Comparison of ENCODE assay signal across 8 mouse cellular contexts in the genomic region with DNA sequence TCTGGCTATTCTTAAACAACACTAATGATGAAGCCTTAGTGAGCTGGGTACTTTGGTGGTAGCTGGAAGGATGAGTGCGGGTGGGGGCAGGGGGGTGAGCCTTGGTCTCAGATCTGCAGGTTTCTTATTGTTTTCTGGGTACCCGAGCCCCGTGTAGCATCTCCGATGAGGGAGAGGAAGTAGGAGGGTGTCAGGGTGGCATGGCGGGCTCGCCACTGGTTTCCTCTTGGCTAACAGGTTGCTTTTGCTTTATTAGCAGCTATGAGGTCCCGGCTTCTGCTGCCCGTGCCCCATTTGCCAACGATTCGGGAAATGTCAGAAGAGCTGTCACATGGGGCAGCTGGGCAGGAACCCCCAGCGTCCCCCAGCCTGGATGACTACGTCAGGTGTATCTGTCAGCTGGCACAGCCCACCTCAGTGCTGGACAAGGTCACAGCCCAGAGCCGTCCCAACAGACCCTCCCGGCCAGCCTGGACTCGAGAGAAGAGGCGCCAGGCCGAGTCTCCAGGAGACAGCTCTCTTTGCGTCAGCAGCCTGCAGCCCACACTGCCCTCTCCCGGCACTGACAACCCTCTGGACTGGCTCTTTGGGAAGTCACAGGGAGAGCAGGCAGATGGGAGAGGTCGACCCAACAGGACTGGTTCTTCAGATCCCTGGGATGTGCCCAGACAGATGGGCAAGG. TPM values are rescaled to one million over a fixed set of nuclear protein-coding genes. Genes with fewer than 3 reads are reported as not detected.
DNase-seq lines count a peak whose midpoint lies in the region; ATAC-seq and TF ChIP-seq lines count a peak whose summit lies in the region.

No protein-coding gene starts in this region.

- peak; percentile 30 for TF ChIP-seq CTCF in left cerebral cortex, adult 2 months (IDR thresholded peaks at IDR 0.05)

- 0 out of 2 replicates have a peak overlapping the region, but pooled peaks have one; percentile 28 for H3K27ac ChIP-seq in left cerebral cortex, adult 2 months

- no peak for DNase-seq in left cerebral cortex, adult 2 months (ENCODE audit: extremely low spot score in 1 of 2, low spot score in 2 of 2)
- no peak for DNase-seq in left cerebral cortex, postnatal 36 days (ENCODE audit: low spot score in 2 of 2)
- peak; percentile 97 for DNase-seq in heart, adult 11 months
- DNase-seq in kidney, adult 9 months, result peak; percentile 70
- DNase-seq in lung, postnatal 10 days, result peak; percentile 82
- no peak for DNase-seq in layer of hippocampus, adult 8-10 months (ENCODE audit: low spot score in 2 of 2)

- H3K4me3 ChIP-seq in left cerebral cortex, adult 2 months, result peak overlapping the region; percentile 27; the same call in 1 of the 2 replicates

- no peak for ATAC-seq in activated CD4-positive, CD25-positive, alpha-beta regulatory T cell, adult 4 months
- no peak for ATAC-seq in monocyte, adult 5-6 weeks (replicated peaks; ENCODE audit: insufficient number of reproducible peaks, low FRiP score, low TSS enrichment, poor library complexity, severe bottlenecking)

- intact Hi-C loops in left cerebral cortex, adult 2 months (cut with DNase I), result loop anchor here (5.0 to 10.0 kb wide), 3 partner anchors 106 to 513 kb away; a partner anchor contains a TSS
- intact Hi-C loops in left cerebral cortex, postnatal 36 days (cut with DNase I), result loop anchor here (5.0 to 10.0 kb wide), 3 partner anchors 46 to 1176 kb away; a partner anchor contains a TSS

RNA-seq across cellular contexts. Expression of a gene that starts 1.2 kb away (rescaled TPM):
- total RNA-seq in left cerebral cortex, adult 2 months (2021), result 1 to 10 TPM; 1.8 to 2.0 TPM
- 1 to 10 TPM; 1.0 to 1.8 TPM for total RNA-seq in left cerebral cortex, postnatal 36 days (2021)
- polyA plus RNA-seq in activated CD4-positive, CD25-positive, alpha-beta regulatory T cell, adult 4 months (2017; shearing (Covaris generic)), result under 1 TPM; 0.36 to 0.37 TPM
- 0.38 TPM in 1 of 3 replicates, not detected in the others for total RNA-seq in monocyte, adult 5-6 weeks (2017)
- total RNA-seq in layer of hippocampus, adult 8-10 months (2022), result 1 to 10 TPM in 3 of 4 experiments, under 1 TPM in 1; 0.94 to 2.9 (median 1.9) TPM

RNA-seq across cellular contexts. Expression of a gene that starts 22.2 kb away (rescaled TPM):
- 1 to 10 TPM; 4.5 to 6.0 TPM for total RNA-seq in left cerebral cortex, adult 2 months (2021)
- 1 to 10 TPM; 4.6 to 5.1 TPM for total RNA-seq in left cerebral cortex, postnatal 36 days (2021)
- 1 to 10 TPM; 2.5 to 3.8 TPM for polyA plus RNA-seq in activated CD4-positive, CD25-positive, alpha-beta regulatory T cell, adult 4 months (2017; shearing (Covaris generic))
- total RNA-seq in monocyte, adult 5-6 weeks (2017), result 124 to 138 TPM (median 133 TPM) in 3 replicates
- 1 to 10 TPM; 4.7 to 7.3 (median 5.0) TPM for total RNA-seq in layer of hippocampus, adult 8-10 months (2022)

RNA-seq across cellular contexts. Expression of a gene that starts 22.8 kb away (rescaled TPM):
- 10 to 100 TPM; 21.9 to 24.1 TPM for total RNA-seq in left cerebral cortex, adult 2 months (2021)
- total RNA-seq in left cerebral cortex, postnatal 36 days (2021), result 10 to 100 TPM; 24.0 to 28.5 TPM
- polyA plus RNA-seq in activated CD4-positive, CD25-positive, alpha-beta regulatory T cell, adult 4 months (2017; shearing (Covaris generic)), result 10 to 100 TPM; 32.3 to 36.6 TPM
- total RNA-seq in monocyte, adult 5-6 weeks (2017), result 10.3 to 14.1 TPM (median 11.5 TPM) in 3 replicates
- 10 to 100 TPM; 19.8 to 22.8 (median 20.4) TPM for total RNA-seq in layer of hippocampus, adult 8-10 months (2022)

Comparison
In these comparisons a context has a peak if more than half of its experiments do, and no peak if none do; other contexts are left out.
1. DNase-seq: peak in heart, adult 11 months (single experiment), kidney, adult 9 months (single experiment) and lung, postnatal 10 days (single experiment); none in left cerebral cortex, adult 2 months (0 of 2), left cerebral cortex, postnatal 36 days (0 of 2) and layer of hippocampus, adult 8-10 months (0 of 2).
2. RNA of a gene that starts 22.2 kb away (total RNA-seq): 124 to 138 TPM in monocyte, adult 5-6 weeks; 4.5 to 6.0 TPM in left cerebral cortex, adult 2 months, 4.7 to 7.3 TPM in layer of hippocampus, adult 8-10 months and 4.6 to 5.1 TPM in left cerebral cortex, postnatal 36 days; every median in the first group is over 10 times any median in the second.